Mouse (Mus musculus): ENCODE results near the gene Ascc3.

- no peak for TF ChIP-seq CTCF (IDR thresholded peaks at IDR 0.05; ENCODE audit: control insufficient read depth, insufficient read depth, insufficient read length)
- no peak for TF ChIP-seq CEBPB (IDR thresholded peaks at IDR 0.05; ENCODE audit: low read depth)
- TF ChIP-seq MYOD1 (IDR thresholded peaks at IDR 0.05; ENCODE audit: control insufficient read depth, insufficient read length, low read depth) = no peak
- no peak for TF ChIP-seq MAX (IDR thresholded peaks at IDR 0.05)
Measured at GRCm38 (mm10) chr10:50893546-50893945, 301.1 kb downstream of the Ascc3 start.
